In the genomic region with DNA sequence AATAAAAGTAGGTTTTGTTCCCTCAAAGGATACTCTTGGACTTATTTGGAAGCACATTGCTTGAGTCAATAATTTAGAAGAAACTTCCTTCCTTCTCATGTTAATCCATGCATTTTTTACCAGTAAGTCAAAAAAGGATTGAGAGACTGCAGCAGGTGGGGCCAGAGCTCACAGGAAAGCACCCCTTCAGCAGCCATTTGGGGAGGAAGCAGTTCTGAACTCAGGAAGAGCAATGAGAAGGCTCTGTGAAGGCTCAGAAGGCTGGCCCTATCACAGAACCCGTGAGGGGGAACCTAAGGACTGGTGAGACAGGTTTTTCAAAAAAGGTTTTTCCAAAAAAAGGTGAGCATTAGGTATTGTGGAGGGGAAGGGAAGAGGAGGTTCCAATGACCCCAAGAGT, we compare ENCODE assay signal across 21 mouse cellular contexts.
"Had no signal": no experiment of that assay in that cellular context is flagged by ENCODE, and none has a peak within 500 bp of the region (broad histone marks: within the 10 kb centered on the region; RNA-seq: fewer than 3 reads in every experiment).

No protein-coding gene starts in this region.

- H3K4me1 ChIP-seq: hindbrain, embryonic 13.5 days; hindbrain, embryonic 15.5 days; limb, embryonic 13.5 days; limb, embryonic 15.5 days had no signal

- H3K36me3 ChIP-seq: heart, embryonic 13.5 days; heart, embryonic 15.5 days; hindbrain, embryonic 13.5 days; hindbrain, embryonic 15.5 days; limb, embryonic 13.5 days; limb, embryonic 15.5 days had no signal

- H3K27me3 ChIP-seq: heart, embryonic 13.5 days; heart, embryonic 15.5 days; hindbrain, embryonic 13.5 days; hindbrain, embryonic 15.5 days; limb, embryonic 13.5 days; limb, embryonic 15.5 days had no signal

- DNase-seq: forebrain, postnatal 0 days; gastrocnemius, postnatal 14 days; gastrocnemius, postnatal 36 days; heart, adult 11 months; heart, adult 2 months; heart, postnatal 14 days; heart, postnatal 36 days; kidney, adult 11 months; kidney, adult 2 months; kidney, postnatal 10 days; kidney, postnatal 25 days; layer of hippocampus, adult 9-11 months; layer of hippocampus, postnatal 36 days; left cerebral cortex, postnatal 4 days had no signal

- H3K27ac ChIP-seq: heart, adult 2 months; heart, embryonic 13.5 days; heart, embryonic 15.5 days; hindbrain, embryonic 13.5 days; hindbrain, embryonic 15.5 days; hindbrain, postnatal 0 days; limb, embryonic 13.5 days; limb, embryonic 15.5 days had no signal

- H3K4me3 ChIP-seq: heart, adult 2 months; heart, embryonic 13.5 days; heart, embryonic 15.5 days; hindbrain, embryonic 13.5 days; hindbrain, embryonic 15.5 days; limb, embryonic 13.5 days; limb, embryonic 15.5 days had no signal
